Mouse (Mus musculus): ENCODE measurements around the gene Cfap126.
A peak's percentile ranks its signal among the peaks of the same experiment; 100 is the strongest.
"Not testable (repeated sequence)": the region's sequence is repeated elsewhere in the genome, so short reads cannot be mapped to it uniquely, and the experiment has no call there.

The Cfap126 gene

GRCm38 (mm10) chr1:171113873-171114299 is at the start of gene Cfap126:
Gene Cfap126, plus strand, starts transcription at chr1:171113918.
- DNase-seq (ENCODE audit: low read depth, low spot score), result peak; percentile 34

GRCm38 (mm10) chr1:171064491-171065242 is 49.1 kb upstream of the Cfap126 start, which contains the start of gene Fcgr3:
Gene Fcgr3, minus strand, starts transcription at chr1:171064935.
- DNase-seq (ENCODE audit: low read depth, low spot score), result not testable (repeated sequence)

- not testable (repeated sequence) for DNase-seq (ENCODE audit: low read depth, low spot score)
Measured at GRCm38 (mm10) chr1:171065243-171065587, 48.5 kb upstream of the Cfap126 start.

- DNase-seq (ENCODE audit: low read depth, low spot score), result not testable (repeated sequence)
Measured at GRCm38 (mm10) chr1:171065768-171066167, 48.0 kb upstream of the Cfap126 start.

GRCm38 (mm10) chr1:171066583-171066982 is 47.1 kb upstream of the Cfap126 start:
- not testable (repeated sequence) for DNase-seq (ENCODE audit: low read depth, low spot score)

- DNase-seq (ENCODE audit: low read depth, low spot score), result not testable (repeated sequence)
Measured at GRCm38 (mm10) chr1:171067928-171068327, 45.8 kb upstream of the Cfap126 start.

GRCm38 (mm10) chr1:171069508-171069907 is 44.2 kb upstream of the Cfap126 start:
- not testable (repeated sequence) for DNase-seq (ENCODE audit: low read depth, low spot score)

GRCm38 (mm10) chr1:171070879-171071278 is 42.8 kb upstream of the Cfap126 start:
- not testable (repeated sequence) for DNase-seq (ENCODE audit: low read depth, low spot score)

GRCm38 (mm10) chr1:171071726-171072125 is 42.0 kb upstream of the Cfap126 start:
- DNase-seq (ENCODE audit: low read depth, low spot score), result not testable (repeated sequence)

- not testable (repeated sequence) for DNase-seq (ENCODE audit: low read depth, low spot score)
Measured at GRCm38 (mm10) chr1:171072217-171072616, 41.5 kb upstream of the Cfap126 start.

GRCm38 (mm10) chr1:171074283-171074682 is 39.4 kb upstream of the Cfap126 start:
- not testable (repeated sequence) for DNase-seq (ENCODE audit: low read depth, low spot score)

GRCm38 (mm10) chr1:171076176-171076575 is 37.5 kb upstream of the Cfap126 start:
- not testable (repeated sequence) for DNase-seq (ENCODE audit: low read depth, low spot score)

GRCm38 (mm10) chr1:171077192-171077591 is 36.5 kb upstream of the Cfap126 start:
- DNase-seq (ENCODE audit: low read depth, low spot score), result not testable (repeated sequence)

- not testable (repeated sequence) for DNase-seq (ENCODE audit: low read depth, low spot score)
Measured at GRCm38 (mm10) chr1:171077955-171078354, 35.8 kb upstream of the Cfap126 start.

GRCm38 (mm10) chr1:171078419-171078818 is 35.3 kb upstream of the Cfap126 start:
- not testable (repeated sequence) for DNase-seq (ENCODE audit: low read depth, low spot score)

- DNase-seq (ENCODE audit: low read depth, low spot score), result not testable (repeated sequence)
Measured at GRCm38 (mm10) chr1:171079345-171079744, 34.4 kb upstream of the Cfap126 start.

GRCm38 (mm10) chr1:171079825-171080224 is 33.9 kb upstream of the Cfap126 start:
- not testable (repeated sequence) for DNase-seq (ENCODE audit: low read depth, low spot score)

GRCm38 (mm10) chr1:171081512-171082231 is 32.0 kb upstream of the Cfap126 start:
- not testable (repeated sequence) for DNase-seq (ENCODE audit: low read depth, low spot score)

GRCm38 (mm10) chr1:171085718-171086117 is 28.0 kb upstream of the Cfap126 start:
- DNase-seq (ENCODE audit: low read depth, low spot score), result no peak

GRCm38 (mm10) chr1:171088237-171088869 is 25.4 kb upstream of the Cfap126 start:
- DNase-seq (ENCODE audit: low read depth, low spot score), result not testable (repeated sequence)

GRCm38 (mm10) chr1:171089891-171090290 is 23.8 kb upstream of the Cfap126 start:
- DNase-seq (ENCODE audit: low read depth, low spot score), result no peak

GRCm38 (mm10) chr1:171090761-171091160 is 23.0 kb upstream of the Cfap126 start:
- no peak for DNase-seq (ENCODE audit: low read depth, low spot score)
